Mouse (Mus musculus) heart, postnatal 0 days (tissue): ENCODE measurements around the gene Plekha4. TPM values are rescaled to one million over a fixed set of nuclear protein-coding genes. Genes with fewer than 3 reads are reported as not detected.
"Not testable (repeated sequence)": the region's sequence is repeated elsewhere in the genome, so short reads cannot be mapped to it uniquely, and the experiment has no call there.

Experiments
- ATAC-seq: fragments of 200-750 bp; cut with Nextera tagmentation; 2 replicates; pipeline ENCODE4 v1.8.0; 2017; ENCODE audit warnings: low read depth, moderate number of reproducible peaks, moderate library complexity; ENCODE audit not compliant: insufficient read depth
- DNase-seq: peaks from one replicate; pipeline ENCODE4 v3.0.0-alpha.2; 2016; ENCODE audit warnings: low spot score
- H3K27ac ChIP-seq: fragments of 300-500 bp; sonication (generic); 2 replicates; pipeline ENCODE4 v1.5.1; 2014; ENCODE audit warnings: low read depth, mild to moderate bottlenecking
- H3K27me3 ChIP-seq: fragments of 300-500 bp; sonication (generic); 2 replicates; pipeline ENCODE4 v1.6.1; 2014; ENCODE audit warnings: low read length, mixed read lengths; ENCODE audit not compliant: control insufficient read depth, insufficient read depth
- H3K36me3 ChIP-seq: fragments of 300-500 bp; sonication (generic); replicated peaks from 2 replicates; pipeline ENCODE4 v1.6.1; 2014; ENCODE audit warnings: low read length, mixed read lengths; ENCODE audit not compliant: control insufficient read depth, insufficient read depth
- H3K4me1 ChIP-seq: fragments of 300-500 bp; sonication (generic); 2 replicates; pipeline ENCODE4 v1.6.1; 2014; ENCODE audit warnings: antibody characterized with exemption; ENCODE audit not compliant: control insufficient read depth, insufficient read depth
- H3K4me2 ChIP-seq: fragments of 300-500 bp; sonication (generic); 2 replicates; pipeline ENCODE4 v1.6.1; 2014; ENCODE audit warnings: low read depth, mild to moderate bottlenecking, low read length, moderate library complexity
- H3K4me3 ChIP-seq: fragments of 300-500 bp; sonication (generic); 2 replicates; pipeline ENCODE4 v1.5.1; 2014; ENCODE audit warnings: low read depth, low read length
- H3K9ac ChIP-seq: fragments of 300-500 bp; sonication (generic); replicated peaks from 2 replicates; pipeline ENCODE4 v1.6.1; 2014; ENCODE audit warnings: low read depth, low read length, mixed read lengths
- H3K9me3 ChIP-seq: fragments of 300-500 bp; sonication (generic); replicated peaks from 2 replicates; pipeline ENCODE4 v1.6.1; 2016; ENCODE audit warnings: low read length; ENCODE audit not compliant: control insufficient read depth
- CTCF ChIP-seq: IDR thresholded peaks from 2 replicates; pipeline ENCODE4 v1.5.1; 2016; ENCODE audit warnings: antibody characterized with exemption, control low read depth, low read depth
- EP300 ChIP-seq: IDR thresholded peaks from 2 replicates; pipeline ENCODE4 v1.6.1; 2016; ENCODE audit warnings: antibody characterized with exemption, low read depth
- WGBS: fragments of 180-500 bp; shearing (Covaris S2); extraction: QIAGEN DNeasy Blood & Tissue Kit; methylation state at CpG from one replicate; pipeline ENCODE4 v1.1.7; 2014; 5-methylcytosine and 5-hydroxymethylcytosine counted together
- polyA plus RNA-seq: library from polyadenylated mRNA; unstranded; fragments of >200 nt; fragmentation: Nextera tagmentation; extraction: Ambion mirVana; gene quantifications from 2 replicates; pipeline ENCODE4 v1.2.1, GENCODE M21; 2015
- total RNA-seq: library from RNA; depleted of rRNA; stranded (reverse); fragments of >200 nt; gene quantifications from 2 replicates; pipeline ENCODE4 v1.2.3, GENCODE M21; 2014; ENCODE audit warnings: low replicate concordance

The Plekha4 gene
- total and polyA plus RNA-seq, 2 experiments from 2014 or later = 0.78 to 1.3 TPM

DNA sequence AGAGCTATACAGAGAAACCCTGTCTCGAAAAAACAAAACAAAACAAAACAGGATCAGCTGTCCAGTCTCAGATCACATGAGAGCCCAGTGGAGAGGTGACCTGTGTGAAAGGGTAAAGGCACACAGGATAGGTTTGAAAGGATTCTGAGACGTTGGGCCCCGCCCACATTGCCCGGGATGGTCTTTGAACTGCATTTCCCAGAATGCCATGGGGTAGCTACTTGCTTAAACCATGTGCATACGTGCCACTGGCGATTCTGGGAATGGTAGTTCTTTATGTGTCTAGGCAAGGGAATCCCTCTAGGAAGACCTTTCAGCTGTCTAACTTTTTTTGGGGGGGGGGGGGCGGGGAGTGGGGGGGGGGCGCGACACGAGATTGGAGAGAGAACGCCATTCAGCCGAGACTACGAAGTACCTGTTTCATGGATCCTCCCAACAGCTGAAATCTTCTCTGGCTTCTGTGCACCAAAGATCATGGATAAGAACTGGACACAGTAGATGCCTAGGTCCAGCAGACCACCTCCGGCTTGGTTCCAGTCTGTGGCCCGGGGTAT lies 44.7 kb upstream of the Plekha4 start, which contains the start of gene Tulp2:
Gene Tulp2 (plus strand): TSS at position 504 of the 554 bp plus-strand sequence.
- H3K27me3 ChIP-seq = no peaks in the 10 kb centered on the region
- H3K36me3 ChIP-seq = no peaks in the 10 kb centered on the region
- ATAC-seq = peak; percentile 76
- H3K4me3 ChIP-seq = no peak within 1 kb of the TSS
- no peaks in the 10 kb centered on the region for H3K4me1 ChIP-seq
- 52% methylated on average over 15 of the region's 15 CpGs for WGBS
- no peak within 1 kb of the TSS for H3K27ac ChIP-seq
- DNase-seq = peak; percentile 63
- no peaks in the 10 kb centered on the region for H3K9me3 ChIP-seq
- H3K4me2 ChIP-seq = no peak within 1 kb of the TSS
- no peak within 1 kb of the TSS for H3K9ac ChIP-seq
- TF ChIP-seq CTCF (no peak), EP300 (no peak)

DNA sequence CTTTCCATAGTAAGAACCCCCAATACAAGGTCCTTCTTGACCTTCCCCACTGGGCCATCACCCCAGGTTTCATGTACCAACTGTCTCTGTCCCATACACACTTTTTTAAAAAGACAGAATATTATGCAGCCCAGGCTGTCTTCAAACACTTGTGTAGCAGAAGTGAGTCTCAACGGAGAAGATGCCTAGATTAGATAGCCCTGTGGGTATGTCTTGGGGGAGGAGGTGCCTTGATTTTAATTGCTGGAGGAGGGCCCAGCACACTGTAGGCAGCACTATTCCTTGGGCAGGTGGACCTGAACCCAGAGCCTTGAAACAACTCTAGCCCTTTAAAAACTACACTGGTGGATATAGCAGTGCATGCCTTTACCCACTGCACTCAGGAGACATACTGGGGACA lies 44.0 kb upstream of the Plekha4 start:
- TF ChIP-seq EP300 = no peak
- TF ChIP-seq CTCF = no peak
- 80% methylated on average over 1 of the region's 1 CpGs for WGBS
- no peak for DNase-seq
- Histone ChIP-seq H3K4me3 (no peak overlapping the region), H3K27ac (no peak overlapping the region), H3K36me3 (no peaks in the 10 kb centered on the region), H3K9me3 (no peaks in the 10 kb centered on the region), H3K4me1 (no peaks in the 10 kb centered on the region), H3K27me3 (no peaks in the 10 kb centered on the region), H3K4me2 (no peak overlapping the region), H3K9ac (no peak overlapping the region)
- ATAC-seq = no peak

GRCm38 (mm10) chr7:45484985-45485384 lies 41.1 kb upstream of the Plekha4 start:
- not testable (repeated sequence) for H3K4me3 ChIP-seq, H3K9me3 ChIP-seq, H3K4me1 ChIP-seq, DNase-seq, H3K27me3 ChIP-seq, ATAC-seq, H3K4me2 ChIP-seq, H3K36me3 ChIP-seq, H3K27ac ChIP-seq, H3K9ac ChIP-seq
- 90% methylated on average over 5 of the region's 5 CpGs for WGBS

- WGBS = 47% methylated on average over 7 of the region's 7 CpGs
- Histone ChIP-seq H3K9me3 (no peaks in the 10 kb centered on the region), H3K9ac (no peak overlapping the region), H3K36me3 (no peaks in the 10 kb centered on the region), H3K4me1 (no peaks in the 10 kb centered on the region), H3K27me3 (no peaks in the 10 kb centered on the region), H3K27ac (no peak overlapping the region), H3K4me2 (no peak overlapping the region), H3K4me3 (no peak overlapping the region)
- no peak for DNase-seq
- no peak for ATAC-seq
- no peak for TF ChIP-seq CTCF
- no peak for TF ChIP-seq EP300
Measured at GRCm38 (mm10) chr7:45486158-45486557, 40.0 kb upstream of the Plekha4 start.

DNA sequence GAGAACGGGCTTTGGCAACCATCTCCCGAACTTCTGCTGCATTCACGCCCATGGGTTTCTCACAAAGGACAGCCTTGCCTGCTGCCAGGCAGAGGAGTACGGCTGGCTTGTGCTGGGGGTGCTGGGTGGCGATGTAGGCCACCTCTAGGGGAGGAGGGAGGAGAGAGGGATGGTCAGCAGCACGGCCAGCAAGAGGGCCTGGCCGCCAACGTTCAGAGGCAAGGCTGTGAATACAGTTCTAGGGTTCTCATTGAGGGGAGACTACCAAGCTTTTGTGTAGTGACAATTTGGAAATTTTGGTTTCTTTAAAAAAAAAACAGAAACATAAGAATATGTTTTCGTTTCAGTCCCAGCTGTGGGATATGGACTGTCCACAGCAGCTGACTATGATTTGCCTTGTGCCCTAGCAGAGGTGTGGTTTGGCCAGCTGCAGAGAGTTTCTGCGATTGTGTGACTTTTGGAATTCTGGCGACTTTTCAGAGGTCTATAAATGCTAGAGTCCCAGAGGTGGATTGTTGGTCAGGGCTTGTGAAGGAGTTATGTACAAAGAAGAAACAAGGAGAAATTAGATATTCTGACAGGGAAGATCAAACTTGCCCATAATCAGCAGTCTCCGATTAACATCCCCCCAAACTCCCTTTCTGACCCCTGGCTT lies 39.2 kb upstream of the Plekha4 start, which contains the start of gene Gm45808:
Gene Gm45808 (minus strand): TSS at position 51 of the 655 bp plus-strand sequence.
- no peak for TF ChIP-seq EP300
- no peak for TF ChIP-seq CTCF
- H3K27ac ChIP-seq = no peak within 1 kb of the TSS
- no peak for DNase-seq
- no peaks in the 10 kb centered on the region for H3K4me1 ChIP-seq
- 84% methylated on average over 12 of the region's 12 CpGs for WGBS
- no peak within 1 kb of the TSS for H3K4me3 ChIP-seq
- H3K9ac ChIP-seq = no peak within 1 kb of the TSS
- H3K36me3 ChIP-seq = no peaks in the 10 kb centered on the region
- no peak for ATAC-seq
- H3K9me3 ChIP-seq = no peaks in the 10 kb centered on the region
- H3K4me2 ChIP-seq = no peak within 1 kb of the TSS
- H3K27me3 ChIP-seq = no peaks in the 10 kb centered on the region
